Mouse (Mus musculus) CH12.LX (cell line): Measurements from ENCODE around the gene Tnfrsf19. TPM values are rescaled to one million over a fixed set of nuclear protein-coding genes. Genes with fewer than 3 reads are reported as not detected.

Source experiments
- DNase-seq: peaks from one replicate; pipeline ENCODE4 v3.0.0-alpha.2; 2013; ENCODE audit errors: extremely low read depth
- H3K27ac ChIP-seq: 2 replicates; pipeline ENCODE4 v1.5.1; 2012; ENCODE audit warnings: low read depth, mild to moderate bottlenecking, control low read depth, moderate library complexity; ENCODE audit not compliant: insufficient read depth
- H3K27me3 ChIP-seq: replicated peaks from 2 replicates; pipeline ENCODE3; 2012; ENCODE audit warnings: inconsistent platforms
- H3K36me3 ChIP-seq, 2 experiments: replicated peaks in 1 of 2; 2 replicates each; pipeline versions ENCODE3 to v1.6.1; 2012; ENCODE audit warnings: inconsistent platforms in 1 of 2, low read length in 1 of 2, mild to moderate bottlenecking in 1 of 2, mixed read lengths in 1 of 2, moderate library complexity in 1 of 2; ENCODE audit not compliant: control insufficient read depth in 1 of 2, insufficient read depth in 1 of 2
- H3K4me1 ChIP-seq, 2 experiments: 2 replicates each; pipeline ENCODE4 v1.6.1; 2012; ENCODE audit warnings: inconsistent platforms in 1 of 2, moderate library complexity in 1 of 2; ENCODE audit not compliant: insufficient read depth in 2 of 2, control insufficient read depth in 1 of 2
- H3K4me2 ChIP-seq: 2 replicates; pipeline ENCODE4 v1.6.1; 2012; ENCODE audit warnings: low read depth, mild to moderate bottlenecking, control low read depth; ENCODE audit not compliant: poor library complexity, insufficient read depth, severe bottlenecking
- H3K4me3 ChIP-seq, 3 experiments: fragments of 150-350 bp in 1 of 3; sonication (generic) in 1 of 3; replicated peaks in 1 of 3; 2 replicates each; pipeline versions ENCODE3 to v1.5.1; 2011 to 2012; ENCODE audit warnings: low read depth in 2 of 3, low read length in 2 of 3, mild to moderate bottlenecking in 2 of 3, moderate library complexity in 2 of 3, control low read depth in 1 of 3, improper control_type of control experiment in 1 of 3, inconsistent platforms in 1 of 3, mixed read lengths in 1 of 3; ENCODE audit not compliant: poor library complexity in 1 of 3
- H3K79me2 ChIP-seq: replicated peaks from 2 replicates; pipeline ENCODE4 v1.6.1; 2012; ENCODE audit warnings: mild to moderate bottlenecking, moderate library complexity; ENCODE audit not compliant: control insufficient read depth, poor library complexity, insufficient read depth, severe bottlenecking; ENCODE audit errors: extremely low read depth
- H3K9ac ChIP-seq: 2 replicates; pipeline ENCODE4 v1.6.1; 2012; ENCODE audit warnings: low read depth, mild to moderate bottlenecking, control low read depth, moderate library complexity; ENCODE audit not compliant: insufficient read depth
- H3K9me3 ChIP-seq: replicated peaks from 2 replicates; pipeline ENCODE3; 2012; ENCODE audit warnings: low read length, inconsistent platforms, mixed read lengths
- BHLHE40 ChIP-seq: IDR thresholded peaks from 2 replicates; pipeline ENCODE4 v1.6.1; 2011; ENCODE audit warnings: mild to moderate bottlenecking, low read depth, low read length, improper control_type of control experiment
- ELF1 ChIP-seq: IDR thresholded peaks from 2 replicates; pipeline ENCODE4 v1.6.1; 2014; ENCODE audit warnings: low read depth, mild to moderate bottlenecking, inconsistent platforms, low read length, improper control_type of control experiment
- ETS1 ChIP-seq: conservative IDR thresholded peaks from 2 replicates; pipeline ENCODE4 v1.6.1; 2012; ENCODE audit warnings: low read depth, mild to moderate bottlenecking, inconsistent platforms, low read length, improper control_type of control experiment, moderate library complexity
- GABPA ChIP-seq: IDR thresholded peaks from 2 replicates; pipeline ENCODE4 v1.6.1; 2012; ENCODE audit warnings: low read depth, low read length, improper control_type of control experiment, inconsistent platforms; ENCODE audit not compliant: insufficient replicate concordance
- IRF4 ChIP-seq: IDR thresholded peaks from 2 replicates; pipeline ENCODE4 v1.6.1; 2014; ENCODE audit warnings: low read depth, mild to moderate bottlenecking, inconsistent platforms, low read length, improper control_type of control experiment
- MAX ChIP-seq: IDR thresholded peaks from 2 replicates; pipeline ENCODE4 v1.6.1; 2011; ENCODE audit warnings: low read length, improper control_type of control experiment
- MAZ ChIP-seq: IDR thresholded peaks from 2 replicates; pipeline ENCODE4 v1.6.1; 2012; ENCODE audit warnings: low read depth, mild to moderate bottlenecking, inconsistent platforms, low read length, improper control_type of control experiment, moderate library complexity
- MEF2A ChIP-seq: IDR thresholded peaks from 2 replicates; pipeline ENCODE4 v1.6.1; 2014; ENCODE audit warnings: low read depth, mild to moderate bottlenecking, inconsistent platforms, low read length, improper control_type of control experiment, borderline replicate concordance
- MYC ChIP-seq: IDR thresholded peaks from 2 replicates; pipeline ENCODE4 v1.6.1; 2011; ENCODE audit warnings: low read depth, mild to moderate bottlenecking, improper control_type of control experiment, low read length
- POLR2A ChIP-seq: IDR thresholded peaks from 2 replicates; pipeline ENCODE4 v1.6.1; 2011; ENCODE audit warnings: low read depth, mild to moderate bottlenecking, improper control_type of control experiment, low read length
- POLR2AphosphoS2 ChIP-seq: IDR thresholded peaks from 2 replicates; pipeline ENCODE4 v1.6.1; 2011; ENCODE audit warnings: low read depth, low read length, improper control_type of control experiment
- RAD21 ChIP-seq: IDR thresholded peaks from 2 replicates; pipeline ENCODE4 v1.6.1; 2011; ENCODE audit warnings: low read depth, mild to moderate bottlenecking, low read length, improper control_type of control experiment, moderate library complexity
- SIN3A ChIP-seq: IDR thresholded peaks from 2 replicates; pipeline ENCODE4 v1.6.1; 2012; ENCODE audit warnings: low read length, improper control_type of control experiment, inconsistent platforms
- SMC3 ChIP-seq: IDR thresholded peaks from 2 replicates; pipeline ENCODE4 v1.6.1; 2011; ENCODE audit warnings: low read depth, low read length, improper control_type of control experiment
- TCF12 ChIP-seq: IDR thresholded peaks from 2 replicates; pipeline ENCODE4 v1.6.1; 2014; ENCODE audit warnings: low read depth, mild to moderate bottlenecking, inconsistent platforms, low read length, improper control_type of control experiment
- UBTF ChIP-seq: IDR thresholded peaks from 2 replicates; pipeline ENCODE4 v1.6.1; 2012; ENCODE audit warnings: low read depth, mild to moderate bottlenecking, inconsistent platforms, low read length, improper control_type of control experiment, moderate library complexity
- USF1 ChIP-seq: IDR thresholded peaks from 2 replicates; pipeline ENCODE4 v1.6.1; 2014; ENCODE audit warnings: low read depth, mild to moderate bottlenecking, inconsistent platforms, low read length, improper control_type of control experiment
- ZKSCAN1 ChIP-seq: IDR thresholded peaks from 2 replicates; pipeline ENCODE4 v1.6.1; 2012; ENCODE audit warnings: low read depth, inconsistent platforms, low read length, improper control_type of control experiment, borderline replicate concordance
- ZMIZ1 ChIP-seq: IDR thresholded peaks from 2 replicates; pipeline ENCODE4 v1.6.1; 2012; ENCODE audit warnings: low read depth, mild to moderate bottlenecking, inconsistent platforms, low read length, improper control_type of control experiment
- ZNF384 ChIP-seq: IDR thresholded peaks from 2 replicates; pipeline ENCODE4 v1.6.1; 2012; ENCODE audit warnings: low read depth, low read length, improper control_type of control experiment, inconsistent platforms
- dilution Hi-C: fragments of 300-500 bp; cut with MboI; formaldehyde crosslinking; loops from 2 replicates; pipeline ENCODE4 v1.14.3; 2020; ENCODE audit warnings: low sequenced_read_pairs; ENCODE audit not compliant: extremely low pct_unique_long_range_greater_than_20kb, extremely low pct_ligation_motif_present
- in situ Hi-C: fragments of 300-500 bp; cut with MboI; formaldehyde crosslinking; loops from 3 replicates; pipeline ENCODE4 v1.14.3; 2019; ENCODE audit warnings: low sequenced_read_pairs, low pct_ligation_motif_present, low pct_unique_long_range_greater_than_20kb, mixed read lengths
- polyA plus RNA-seq: library from polyadenylated mRNA; unstranded; fragments of >175 nt; gene quantifications from 2 replicates; pipeline ENCODE4 v1.2.1, GENCODE M21; 2012; ENCODE audit warnings: low read depth; ENCODE audit not compliant: insufficient read length
- total RNA-seq, 2 experiments: library from RNA; depleted of rRNA; stranded (reverse); fragments of 300-350 nt in 1 of 2; fragments of >200 nt in 1 of 2; gene quantifications; 2 replicates each; pipeline ENCODE4 v1.2.3; 2012 to 2014

Tnfrsf19 gene
- total and polyA plus RNA-seq, 3 experiments, result 4.4 to 6.5 (median 4.6) TPM

DNA sequence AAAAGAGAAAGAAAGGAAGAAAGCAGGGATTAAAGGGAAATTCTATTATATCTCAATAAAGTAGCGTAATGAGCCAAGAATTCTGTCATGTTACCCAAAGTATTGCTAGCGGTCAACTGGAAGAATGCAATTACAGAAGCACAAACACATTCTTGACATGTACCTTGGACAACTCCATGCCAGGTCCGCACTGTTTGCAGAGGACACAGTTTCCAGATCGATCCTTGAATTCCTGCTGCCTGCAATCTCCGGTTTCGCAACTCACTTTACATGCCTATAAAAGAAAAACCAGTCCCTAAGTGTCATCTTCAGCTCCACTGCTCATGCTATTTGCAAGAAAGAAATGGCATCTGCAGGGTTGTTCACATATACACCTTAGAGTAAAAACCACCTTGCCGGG lies 22.3 kb downstream of the Tnfrsf19 start:
- in situ Hi-C loops, result no loop called here

DNA sequence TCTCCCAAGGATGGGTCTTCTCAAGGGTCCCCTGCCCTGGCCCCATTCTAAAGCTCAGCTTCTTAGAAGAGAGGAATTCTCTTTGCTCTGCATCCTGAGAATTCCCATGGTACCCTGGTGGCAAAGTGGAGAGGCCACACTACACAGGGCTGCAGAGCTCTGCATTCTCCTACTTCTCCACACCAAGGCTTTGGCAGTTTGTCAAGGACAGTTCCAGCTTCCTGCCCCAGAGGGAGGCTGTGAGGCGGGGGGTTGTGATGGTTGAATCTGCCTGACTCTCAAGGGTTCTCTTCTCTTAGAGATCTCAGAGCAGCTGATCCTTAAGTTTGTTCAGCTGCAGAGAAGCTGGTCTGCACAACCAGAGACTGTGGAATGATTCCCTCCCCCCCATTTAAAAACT lies 23.9 kb downstream of the Tnfrsf19 start:
- dilution Hi-C loops, result no loop called here
- H3K9me3 ChIP-seq, result peaks cover 4% of the 10 kb centered on the region
- no peak overlapping the region for H3K9ac ChIP-seq
- no peaks in the 10 kb centered on the region for H3K79me2 ChIP-seq
- no peak overlapping the region for H3K4me2 ChIP-seq
- H3K36me3 ChIP-seq, result no peaks in the 10 kb centered on the region
- no peak for DNase-seq
- TF ChIP-seq RAD21 (no peak), ETS1 (no peak), UBTF (no peak), SMC3 (no peak), POLR2A (no peak), TCF12 (no peak), ZNF384 (no peak), IRF4 (no peak), SIN3A (no peak)
- TF ChIP-seq, all 38 proteins: peak for 0
- H3K27me3 ChIP-seq, result no peaks in the 10 kb centered on the region
- in situ Hi-C loops, result no loop called here
- no peaks in the 10 kb centered on the region for H3K4me1 ChIP-seq
- H3K4me3 ChIP-seq, result no peak overlapping the region
- H3K27ac ChIP-seq, result no peak overlapping the region

More for the DNA sequence above, 22.3 kb downstream of the Tnfrsf19 start:
- Histone ChIP-seq H3K27me3 (no peaks in the 10 kb centered on the region), H3K4me1 (no peaks in the 10 kb centered on the region), H3K9me3 (peaks cover 4% of the 10 kb centered on the region), H3K9ac (no peak overlapping the region), H3K79me2 (no peaks in the 10 kb centered on the region), H3K36me3 (no peaks in the 10 kb centered on the region), H3K4me3 (no peak overlapping the region), H3K4me2 (no peak overlapping the region), H3K27ac (no peak overlapping the region)
- TF ChIP-seq BHLHE40 (no peak), POLR2AphosphoS2 (no peak), MEF2A (no peak), USF1 (no peak), RAD21 (no peak), GABPA (no peak), MAX (no peak), MYC (no peak), IRF4 (no peak), ZMIZ1 (no peak), ZKSCAN1 (no peak), MAZ (no peak), ELF1 (no peak), ZNF384 (no peak)
- dilution Hi-C loops, result no loop called here
- DNase-seq, result no peak
